Mouse (Mus musculus) adrenal gland, adult (tissue): ENCODE measurements around the gene 1700037H04Rik.

ENCODE experiments used
- DNase-seq, 2 experiments: peaks; one replicate each; pipeline ENCODE4 v3.0.0; 2022 to 2023; ENCODE audit warnings: low spot score in 1 of 2; ENCODE audit not compliant: inconsistent age in 2 of 2

1700037H04Rik gene

DNA sequence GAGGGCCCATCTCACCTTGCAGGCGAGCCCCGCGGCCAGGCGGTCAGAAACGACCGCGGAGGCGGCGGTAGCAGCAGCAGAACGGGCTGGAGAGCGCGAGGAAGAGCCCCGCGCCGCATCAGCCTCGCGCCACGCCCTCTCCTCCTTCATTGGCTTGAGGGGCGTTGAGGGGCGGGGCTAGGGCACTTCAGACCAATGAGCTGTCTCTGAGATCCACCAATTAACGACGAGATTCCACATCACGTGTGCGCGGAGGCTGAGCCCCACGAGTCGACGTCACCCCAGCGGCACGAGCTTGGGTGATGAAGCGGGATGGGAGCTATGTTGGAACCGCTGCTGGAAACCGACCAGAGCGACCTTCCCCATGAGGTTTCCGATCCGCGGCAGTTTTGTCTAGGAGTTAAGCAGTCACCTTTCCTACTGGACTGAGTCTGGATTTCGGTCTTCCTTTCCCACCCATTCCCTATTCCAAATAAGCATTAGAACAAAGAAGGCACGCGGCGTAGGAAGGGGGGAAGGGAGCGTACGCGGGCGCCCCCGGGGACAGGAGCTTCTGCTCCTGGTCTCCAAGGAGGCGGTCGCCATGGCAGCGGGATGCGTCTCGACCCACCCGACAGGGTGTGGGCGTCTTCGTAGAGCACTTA lies at the start of gene 1700037H04Rik:
TSS of gene 1700037H04Rik (minus strand) at position 144 of the 644 bp plus-strand sequence.
- peak; percentile 97 to 98 for DNase-seq

DNA sequence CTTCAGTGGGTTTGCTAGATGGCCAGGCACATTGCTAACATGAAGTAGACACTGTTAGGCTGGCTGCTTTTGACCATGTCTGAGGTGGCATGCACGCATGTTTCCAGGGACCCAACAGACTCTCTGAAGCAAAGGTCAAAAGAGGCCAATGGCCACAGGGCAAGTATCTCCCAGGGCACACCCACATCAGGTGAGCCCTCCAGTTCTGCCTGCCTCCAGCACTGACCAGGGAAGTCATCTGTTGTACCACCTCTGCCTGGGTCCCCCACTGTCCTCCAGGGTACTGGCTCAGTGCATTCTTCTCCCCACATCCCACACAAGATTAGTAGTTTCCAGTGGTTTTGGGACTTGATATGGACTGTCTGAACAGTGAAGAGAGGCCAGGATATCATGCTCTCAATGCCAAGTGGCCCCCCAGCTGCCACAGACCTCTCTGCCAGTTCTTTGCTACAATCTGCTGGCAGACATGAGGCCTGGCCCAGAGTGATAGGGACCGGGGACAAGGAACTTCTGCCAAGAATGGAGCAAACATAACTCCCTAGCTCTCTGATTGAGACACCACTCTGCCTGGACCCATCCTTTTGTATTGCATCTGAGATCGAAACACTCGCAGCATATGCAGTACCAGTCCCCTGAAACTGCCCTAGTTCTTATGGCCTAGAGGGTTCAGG lies 49.4 kb upstream of the 1700037H04Rik start:
- DNase-seq = no peak

DNA sequence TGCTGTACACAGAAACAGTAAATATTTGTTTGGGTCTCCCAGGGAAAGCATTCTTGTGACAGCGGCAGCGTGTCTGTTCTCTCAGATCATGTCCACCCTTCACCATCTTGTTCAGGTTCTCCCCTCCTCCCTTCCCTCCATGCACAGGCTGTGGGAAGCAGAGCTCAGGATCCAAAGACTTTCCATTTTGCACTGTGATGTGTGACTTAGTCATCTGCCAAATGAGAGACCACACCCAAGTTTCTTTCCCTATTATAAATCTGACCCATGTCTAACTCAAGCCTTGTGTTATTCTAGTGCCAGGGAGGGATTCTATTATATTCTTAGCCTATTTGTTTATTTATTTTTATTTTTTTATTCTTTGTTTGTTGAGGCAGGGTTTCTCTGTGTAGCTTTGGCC lies 48.5 kb upstream of the 1700037H04Rik start:
- DNase-seq = no peak

DNA sequence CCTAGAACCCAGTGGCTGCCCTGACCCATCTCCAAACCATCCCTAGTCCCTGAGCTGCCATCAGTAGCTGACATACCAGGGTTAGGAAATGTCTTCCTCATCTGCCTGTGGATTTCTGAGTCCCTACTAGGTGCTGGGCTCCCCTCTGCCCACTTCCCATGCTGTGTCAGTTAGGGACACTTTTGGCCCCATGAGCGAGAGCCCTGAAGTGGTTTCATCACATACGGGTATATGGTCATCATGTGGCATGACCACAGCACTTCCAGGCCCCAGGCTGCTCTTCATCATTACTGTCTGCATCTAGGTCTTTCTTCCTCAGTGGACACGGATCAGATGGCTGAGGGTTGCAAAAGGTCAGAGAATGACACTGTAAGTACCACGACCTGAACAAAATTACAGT lies 46.9 kb upstream of the 1700037H04Rik start, which contains the start of gene Ap5s1:
TSS of gene Ap5s1 (plus strand) at position 301 of the 400 bp plus-strand sequence.
- no peak for DNase-seq

DNA sequence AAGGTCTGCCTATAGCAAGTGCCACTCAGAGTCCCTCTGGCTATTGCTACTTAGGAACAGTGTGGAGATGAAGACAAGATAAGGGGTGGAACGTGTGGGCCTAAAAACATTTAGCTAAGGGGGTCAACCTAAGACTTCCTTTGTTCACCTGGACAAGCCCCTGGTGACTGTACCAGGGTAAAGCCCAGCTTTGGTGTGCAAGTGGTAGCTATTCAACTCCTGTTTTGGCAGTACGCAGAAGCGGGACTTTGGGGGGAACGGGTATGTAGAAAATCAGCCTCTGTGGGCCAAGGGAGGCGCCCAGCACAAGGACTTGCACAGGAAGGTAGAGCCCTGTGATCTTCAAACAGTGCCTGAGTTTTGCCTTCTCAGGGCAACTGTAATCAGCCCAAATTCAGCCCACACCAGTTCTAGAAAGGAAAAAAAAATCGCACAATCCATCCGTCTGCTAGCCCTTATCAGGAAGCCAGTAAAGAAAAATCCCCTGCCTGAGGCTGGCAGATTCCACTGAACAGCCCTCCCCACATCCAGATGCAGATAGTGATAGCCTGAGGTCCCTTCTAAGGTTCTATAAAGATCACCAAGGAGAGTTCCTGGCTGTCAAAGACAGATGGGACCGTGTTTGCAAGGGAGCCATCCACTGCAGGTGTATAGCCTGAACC lies 45.8 kb upstream of the 1700037H04Rik start:
- no peak for DNase-seq

DNA sequence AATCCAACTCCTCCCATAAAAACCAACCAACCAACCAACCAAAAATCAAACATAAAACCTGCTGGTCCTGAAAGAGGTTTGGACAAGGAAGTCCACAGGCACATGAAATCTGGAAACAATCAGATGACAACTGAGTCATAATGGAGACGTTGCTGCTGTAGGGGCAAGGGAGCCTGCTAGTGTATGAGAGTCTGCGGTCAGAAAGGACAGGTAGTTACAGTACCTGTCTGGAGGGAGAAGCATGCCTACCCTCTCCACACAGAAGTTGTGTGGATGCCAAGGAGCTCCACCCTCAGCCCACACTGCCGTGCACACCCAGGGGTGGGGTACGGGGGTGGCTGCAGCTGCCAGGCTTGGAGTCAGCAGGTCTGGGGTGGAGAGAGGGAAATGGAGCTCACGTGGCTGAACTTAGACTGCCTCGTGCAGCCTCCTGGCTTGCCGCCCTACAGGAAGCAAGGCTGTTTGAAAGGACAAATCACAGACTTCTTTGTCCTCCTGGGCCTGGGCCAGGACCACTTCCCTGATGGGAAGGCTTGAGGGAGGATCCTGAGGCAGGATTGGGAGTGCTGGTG lies 44.6 kb upstream of the 1700037H04Rik start:
- DNase-seq = peak; percentile 95 to 97

DNA sequence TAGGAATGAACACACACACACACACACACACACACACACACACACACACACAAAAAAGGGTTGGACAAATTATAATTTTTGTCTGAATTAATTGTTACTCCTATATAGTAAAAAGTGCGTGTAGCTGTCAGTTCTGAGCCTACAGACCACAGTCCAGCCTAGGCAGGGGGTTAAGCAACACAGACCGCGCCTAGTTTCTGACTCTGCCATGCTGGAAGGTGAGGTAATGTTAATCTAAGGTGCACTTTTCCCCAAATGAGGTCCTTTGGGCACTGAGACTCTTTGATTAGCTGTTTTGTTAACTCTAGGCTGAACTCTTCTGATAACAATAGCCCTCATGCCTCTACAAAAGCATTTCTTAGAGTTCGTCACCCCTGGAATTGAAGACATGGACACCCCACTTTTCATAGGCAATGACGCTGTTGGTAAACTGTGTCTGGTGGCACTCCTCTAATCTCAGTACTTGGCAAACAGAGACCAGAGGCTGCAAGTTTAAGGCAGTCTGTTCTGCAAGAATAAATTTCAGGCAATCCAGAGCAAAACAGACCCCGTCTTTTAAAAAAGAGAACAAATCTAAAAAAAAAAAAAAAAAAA lies 44.0 kb upstream of the 1700037H04Rik start:
- DNase-seq = peak in 1 of 2 experiments; percentile 55

DNA sequence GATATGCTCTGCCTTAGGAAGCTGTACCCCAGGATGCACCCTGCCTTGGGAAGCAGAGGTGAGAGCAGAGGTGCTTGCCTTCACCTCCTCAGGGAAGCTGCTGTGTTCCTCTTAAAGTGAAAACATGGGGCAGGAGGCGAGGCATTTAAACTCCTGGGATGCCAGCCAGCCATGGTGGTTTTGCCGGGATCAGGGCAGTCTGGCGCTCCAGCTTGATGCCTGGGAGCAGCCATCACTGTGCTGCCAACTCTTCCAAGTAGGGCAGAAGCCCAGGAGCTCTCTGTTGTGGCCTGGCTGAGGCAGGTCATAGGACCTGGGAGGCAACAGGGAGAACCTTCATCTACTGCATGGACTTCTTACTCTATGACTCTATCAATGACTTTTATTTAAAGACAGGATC lies 41.4 kb upstream of the 1700037H04Rik start:
- no peak for DNase-seq

DNA sequence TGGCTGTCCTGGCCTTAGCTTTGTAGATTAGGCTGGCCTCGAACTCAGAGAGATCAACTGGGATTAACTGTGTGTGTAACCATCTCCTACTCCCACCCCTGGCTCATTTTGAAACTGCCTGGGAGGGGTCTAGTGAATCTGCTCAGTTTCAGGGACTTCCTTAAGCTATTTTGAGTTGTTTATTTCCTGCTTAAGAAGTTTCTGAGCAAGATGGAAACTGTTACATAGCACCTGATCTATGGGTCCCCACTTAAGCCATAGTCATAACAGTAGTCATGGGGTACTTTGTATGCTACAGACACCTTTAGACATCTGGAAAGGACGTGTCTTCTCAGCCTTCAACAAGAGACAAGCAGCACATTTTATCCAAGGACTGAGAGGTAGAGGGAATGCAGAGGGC lies 40.8 kb upstream of the 1700037H04Rik start:
- DNase-seq = no peak

DNA sequence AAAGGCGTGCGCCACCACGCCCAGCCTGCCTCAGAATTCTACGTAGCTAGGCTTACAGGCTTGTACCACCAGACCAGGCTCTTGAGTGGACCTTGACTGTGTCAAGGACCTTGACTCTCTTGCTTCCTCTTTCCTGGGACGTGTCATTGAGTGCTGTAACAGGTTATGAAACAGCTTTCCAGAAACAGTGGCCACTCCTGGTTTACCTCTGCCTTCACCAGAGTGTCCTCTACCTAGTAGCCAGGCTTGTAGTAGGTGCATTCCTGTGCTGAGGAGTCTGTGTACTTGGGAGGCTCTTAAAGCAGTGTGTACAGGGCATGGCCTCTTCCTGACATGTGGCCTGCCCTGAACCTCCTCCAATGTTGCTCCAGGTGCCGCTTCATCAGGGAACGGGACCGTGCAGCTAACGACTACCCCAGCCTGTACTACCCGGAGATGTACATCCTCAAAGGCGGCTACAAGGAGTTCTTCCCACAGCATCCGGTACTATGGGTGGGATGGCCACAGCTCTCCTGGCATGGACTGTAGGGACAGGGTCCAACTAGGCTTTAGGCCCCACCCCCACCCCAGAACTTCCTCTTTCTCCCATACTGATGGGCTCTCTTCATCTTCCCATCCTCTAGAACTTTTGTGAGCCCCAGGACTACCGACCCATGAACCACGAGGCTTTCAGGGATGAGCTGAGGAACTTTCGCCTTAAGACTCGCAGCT lies 36.9 kb upstream of the 1700037H04Rik start:
- peak in 1 of 2 experiments; percentile 66 for DNase-seq

DNA sequence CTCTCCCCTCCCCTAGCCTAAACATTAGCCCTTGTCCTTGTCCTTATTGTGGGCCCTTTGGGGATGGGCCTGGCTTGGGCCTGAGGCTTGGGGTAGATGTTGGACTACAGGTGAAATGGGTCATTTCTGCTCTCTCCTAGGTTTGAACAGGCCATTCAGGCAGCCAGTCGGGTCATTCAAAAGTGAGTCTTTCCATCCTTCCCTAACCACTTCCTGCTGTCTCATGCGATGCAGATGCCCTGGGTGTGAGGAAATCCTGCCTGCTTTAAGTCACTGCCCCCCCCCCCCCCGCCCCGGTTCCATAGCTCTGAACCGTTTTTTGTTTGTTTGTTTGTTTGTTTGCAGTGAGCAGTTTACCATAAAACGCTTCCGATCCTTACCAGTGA lies 31.1 kb upstream of the 1700037H04Rik start:
- DNase-seq = no peak

DNA sequence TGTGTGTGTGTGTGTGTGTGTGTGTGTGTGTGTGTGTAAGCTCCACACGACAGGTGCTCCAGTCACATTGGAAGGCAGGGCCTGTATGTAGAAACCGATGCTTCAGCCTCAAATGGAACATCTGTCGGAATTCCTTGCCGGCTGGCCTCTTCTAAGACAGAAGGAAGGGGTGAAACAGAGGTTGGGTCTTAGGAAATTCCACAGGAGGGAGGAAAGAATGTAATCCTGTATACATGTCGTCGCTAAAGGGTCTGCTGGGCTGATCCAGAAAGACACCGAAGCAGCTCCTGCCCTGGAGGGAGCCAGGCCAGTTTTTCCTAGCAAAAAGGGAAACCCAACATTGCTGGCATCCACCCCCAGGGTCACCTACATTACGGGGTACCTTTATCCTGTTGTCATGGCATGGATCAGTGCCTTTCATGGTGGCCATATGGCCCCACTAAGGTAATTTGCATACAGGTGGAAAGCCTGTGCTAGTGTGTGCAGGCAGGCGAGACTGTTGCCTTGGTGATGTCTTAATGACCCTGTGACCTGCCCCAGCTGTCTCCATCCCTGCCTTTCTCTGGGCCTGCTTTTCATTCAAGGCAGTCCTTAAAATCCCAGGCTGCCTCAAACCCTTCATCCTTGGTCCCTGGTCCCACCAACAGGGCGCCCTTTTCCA lies 30.6 kb upstream of the 1700037H04Rik start:
- no peak for DNase-seq

DNA sequence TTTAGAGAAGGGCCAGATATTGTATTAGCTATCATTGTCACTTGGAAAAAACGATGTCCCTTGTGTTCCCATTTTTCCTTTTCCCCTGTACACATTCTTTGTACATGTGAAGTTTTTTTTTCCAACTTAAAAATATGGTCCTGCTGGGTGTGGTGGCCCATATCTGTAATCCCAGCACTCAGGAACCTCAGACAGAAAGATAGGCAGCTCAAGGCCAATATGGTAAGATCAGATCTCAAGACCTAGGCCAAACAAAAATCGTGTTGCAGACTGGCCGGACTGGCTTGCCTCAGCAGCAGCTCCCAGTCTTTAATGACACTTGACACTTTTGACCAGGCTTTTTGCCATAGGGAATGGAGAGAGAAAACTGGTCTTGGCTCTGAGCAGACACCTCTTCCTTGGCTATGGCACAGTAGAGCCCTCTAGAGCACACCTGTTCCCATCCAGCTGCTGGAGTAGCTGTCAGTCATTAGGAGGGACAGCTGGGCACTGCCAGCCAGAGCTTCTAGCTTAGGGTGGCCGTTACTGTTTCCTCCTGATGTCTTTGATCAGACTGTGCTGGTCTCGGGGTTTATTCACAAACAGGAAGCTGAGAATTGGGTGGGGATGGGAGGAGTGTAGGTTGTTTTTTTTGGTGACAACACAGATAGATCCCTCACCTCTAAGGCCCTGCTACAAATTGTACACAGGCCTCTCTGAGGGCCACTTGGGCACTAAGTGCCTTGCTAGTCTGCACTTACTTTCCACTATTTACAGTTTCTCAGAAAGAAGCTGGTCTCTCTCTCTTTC lies 29.8 kb upstream of the 1700037H04Rik start:
- no peak for DNase-seq

DNA sequence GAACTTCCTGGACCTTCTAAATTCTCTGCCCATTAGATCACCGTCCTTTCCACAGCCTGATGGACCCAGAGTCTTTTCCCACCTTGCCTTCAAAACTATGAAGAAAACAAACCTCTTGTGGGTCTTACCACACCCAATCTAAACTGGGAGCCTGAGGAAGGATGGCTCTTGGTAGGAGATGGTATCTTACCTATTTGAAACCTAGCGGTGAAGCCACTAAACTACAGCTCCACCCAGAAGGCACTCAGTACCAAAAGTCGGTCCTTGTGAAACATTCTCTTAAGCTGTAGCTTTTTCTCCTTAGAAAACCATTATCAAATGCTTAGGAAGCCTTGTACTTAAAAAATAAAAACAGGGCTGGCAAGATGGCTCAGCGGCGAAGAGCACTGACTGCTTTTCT lies 28.4 kb upstream of the 1700037H04Rik start:
- DNase-seq = no peak

DNA sequence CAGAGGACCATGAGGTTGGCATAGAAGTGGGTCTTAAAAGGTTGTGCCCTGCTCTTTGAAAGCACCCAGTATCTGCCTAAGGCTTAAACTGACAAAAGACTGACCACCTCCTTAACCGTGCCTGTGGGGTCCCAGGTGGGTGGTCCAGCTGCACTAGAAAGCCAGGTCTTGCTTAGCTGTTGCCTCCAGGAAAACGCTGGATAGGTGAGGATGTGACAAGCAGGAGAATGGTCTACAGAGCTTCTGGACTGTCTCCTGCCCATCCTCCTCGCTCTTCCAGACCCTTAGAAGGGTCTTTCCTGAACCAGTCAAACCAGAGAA lies 27.7 kb upstream of the 1700037H04Rik start:
- DNase-seq = no peak

DNA sequence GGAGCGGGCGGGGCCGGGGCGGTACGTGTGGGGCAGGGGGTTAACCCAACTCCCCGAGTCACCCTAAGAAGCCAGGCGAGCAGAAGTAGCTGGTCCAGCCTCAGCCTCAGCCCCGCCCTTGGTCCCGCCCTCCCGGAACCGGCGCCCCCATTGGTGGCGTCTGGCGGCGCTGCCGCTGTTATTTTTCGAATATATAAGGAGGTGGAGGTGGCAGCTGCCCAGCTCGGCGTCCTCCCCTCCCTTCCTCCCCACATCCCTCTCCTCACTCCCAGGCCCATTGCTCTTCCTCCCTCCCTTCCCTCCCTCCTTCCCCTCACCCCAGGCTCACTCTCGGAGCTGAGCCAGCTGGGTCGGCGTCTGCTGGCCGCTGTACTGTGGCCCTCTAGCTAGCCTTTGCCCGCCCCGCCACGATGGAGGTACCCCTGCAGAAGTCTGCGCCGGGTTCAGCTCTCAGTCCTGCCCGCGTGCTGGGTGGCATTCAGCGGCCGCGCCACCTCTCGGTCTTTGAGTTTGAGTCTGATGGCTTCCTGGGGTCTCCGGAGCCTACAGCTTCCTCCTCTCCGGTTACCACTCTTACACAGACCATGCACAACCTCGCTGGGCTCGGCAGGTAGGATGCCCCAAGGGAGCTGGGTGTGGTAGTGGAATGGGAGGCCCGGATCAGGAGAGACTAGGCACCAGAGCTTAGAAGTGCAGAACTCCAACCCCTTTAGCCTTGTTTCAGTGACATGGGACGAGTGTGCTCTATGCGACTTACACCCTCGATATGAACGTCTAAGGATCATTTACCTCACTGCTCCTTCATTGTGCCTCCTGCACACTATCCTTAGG lies 27.1 kb upstream of the 1700037H04Rik start, which contains the start of the genes Cdc25b and Spef1:
TSS of gene Cdc25b (plus strand) at position 179 of the 831 bp plus-strand sequence.
TSS of gene Spef1 (minus strand) at position 512 of the 831 bp plus-strand sequence.
- peak; percentile 85 to 94 for DNase-seq

DNA sequence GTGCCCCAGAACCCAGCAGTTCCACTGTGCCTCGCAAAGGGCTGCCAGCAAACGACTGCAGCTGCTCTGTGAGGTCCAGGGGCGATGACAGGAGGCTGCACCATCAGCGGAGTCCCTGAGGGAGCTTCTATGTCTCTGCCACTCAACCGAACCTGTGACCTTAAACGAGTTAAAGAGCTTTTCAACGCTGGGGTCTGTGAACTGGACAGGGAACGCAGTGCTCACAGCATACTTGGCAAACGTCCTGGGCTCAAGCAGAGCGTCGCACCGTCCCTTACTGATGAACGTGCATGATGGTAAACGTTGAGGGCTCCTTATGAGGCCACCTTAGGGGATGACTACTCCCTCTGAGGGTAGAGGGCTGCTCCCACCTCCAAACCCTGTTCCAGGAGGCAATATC lies 26.5 kb upstream of the 1700037H04Rik start:
- no peak for DNase-seq

DNA sequence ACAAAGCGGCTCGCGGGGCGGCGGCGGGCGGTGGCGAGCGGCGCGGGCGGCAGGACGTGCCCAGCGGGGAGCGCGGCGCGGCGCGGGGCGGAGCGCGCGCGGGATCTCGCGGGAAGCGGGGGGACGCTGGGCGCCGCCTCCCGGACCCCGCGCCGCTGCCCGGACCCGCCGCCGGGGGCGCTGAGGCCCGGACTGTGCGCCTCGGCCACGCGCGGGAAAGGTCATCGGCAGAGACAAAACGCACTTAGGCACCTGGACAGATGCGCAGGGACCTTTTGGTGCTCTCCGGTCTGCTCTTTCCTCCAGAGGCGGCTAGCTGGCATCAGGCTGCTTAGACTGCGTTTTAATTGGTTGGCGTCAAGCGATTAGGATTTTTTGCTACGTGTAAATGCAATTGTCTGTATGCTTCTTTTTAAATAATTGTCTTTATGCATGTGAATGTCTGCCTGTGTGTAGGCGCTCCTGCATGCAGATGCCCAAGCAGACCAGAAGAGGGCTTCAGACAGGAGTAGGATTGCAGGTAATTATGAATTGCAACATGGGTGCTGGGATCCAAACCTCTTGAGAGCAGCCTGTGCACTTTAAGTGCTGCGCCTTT lies 20.2 kb upstream of the 1700037H04Rik start, which contains the start of gene Cenpb:
TSS of gene Cenpb (minus strand) at position 78 of the 598 bp plus-strand sequence.
- DNase-seq = peak; percentile 88 to 95
